Mouse (Mus musculus) ES-E14 (cell line): ENCODE data around the gene Nipbl. TPM values are rescaled to one million over a fixed set of nuclear protein-coding genes. Genes with fewer than 3 reads are reported as not detected.

Source experiments
- DNase-seq: peaks from one replicate; pipeline ENCODE4 v3.0.0-alpha.2; 2013; ENCODE audit warnings: low read depth, low spot score
- H3K27ac ChIP-seq: 2 replicates; pipeline ENCODE4 v1.5.1; 2012; ENCODE audit warnings: low read depth, mild to moderate bottlenecking, low read length, moderate library complexity, mixed read lengths; ENCODE audit not compliant: poor library complexity, insufficient read depth, severe bottlenecking
- H3K36me3 ChIP-seq: 2 replicates; pipeline ENCODE4 v1.6.1; 2012; ENCODE audit warnings: mild to moderate bottlenecking, low read length, moderate library complexity, mixed read lengths; ENCODE audit not compliant: control insufficient read depth, poor library complexity, insufficient read depth, severe bottlenecking
- H3K4me1 ChIP-seq, 2 experiments: fragments of 150-350 bp in 1 of 2; sonication (generic) in 1 of 2; 2 replicates each; pipeline ENCODE4 v1.6.1; 2012; ENCODE audit warnings: low read length in 2 of 2, mild to moderate bottlenecking in 1 of 2, mixed read lengths in 1 of 2; ENCODE audit not compliant: control insufficient read depth in 2 of 2, insufficient read depth in 2 of 2, poor library complexity in 1 of 2
- H3K4me3 ChIP-seq, 2 experiments: fragments of 150-350 bp in 1 of 2; sonication (generic) in 1 of 2; 2 replicates each; pipeline ENCODE4 v1.5.1; 2012; ENCODE audit warnings: low read length in 2 of 2, low read depth in 1 of 2, mild to moderate bottlenecking in 1 of 2, mixed read lengths in 1 of 2; ENCODE audit not compliant: insufficient read depth in 1 of 2, poor library complexity in 1 of 2, severe bottlenecking in 1 of 2
- H3K9ac ChIP-seq: 2 replicates; pipeline ENCODE4 v1.6.1; 2012; ENCODE audit warnings: low read depth, mild to moderate bottlenecking, low read length, mixed read lengths; ENCODE audit not compliant: poor library complexity, insufficient read depth, severe bottlenecking
- H3K9me3 ChIP-seq: fragments of 150-350 bp; sonication (generic); 2 replicates; pipeline ENCODE4 v1.6.1; 2012; ENCODE audit warnings: low read depth, mild to moderate bottlenecking, low read length; ENCODE audit not compliant: control insufficient read depth, insufficient read depth
- CHD2 ChIP-seq: IDR thresholded peaks from 2 replicates; pipeline ENCODE4 v1.6.1; 2014; ENCODE audit warnings: mild to moderate bottlenecking, low read depth, low read length, inconsistent platforms
- HCFC1 ChIP-seq: IDR thresholded peaks from 2 replicates; pipeline ENCODE4 v1.6.1; 2012; ENCODE audit warnings: low read length, inconsistent platforms, borderline replicate concordance; ENCODE audit not compliant: insufficient read depth
- MAFK ChIP-seq: IDR thresholded peaks from 2 replicates; pipeline ENCODE4 v1.6.1; 2014; ENCODE audit warnings: mild to moderate bottlenecking, low read depth, low read length, inconsistent platforms; ENCODE audit not compliant: insufficient read depth
- ZC3H11A ChIP-seq: IDR thresholded peaks from 2 replicates; pipeline ENCODE4 v1.6.1; 2012; ENCODE audit warnings: low read depth, mild to moderate bottlenecking, inconsistent platforms, low read length, borderline replicate concordance
- ZNF384 ChIP-seq: IDR thresholded peaks from 2 replicates; pipeline ENCODE4 v1.6.1; 2012; ENCODE audit warnings: low read depth, low read length, inconsistent platforms
- in situ Hi-C, 2 experiments: fragments of 600-800 bp; cut with MboI; formaldehyde crosslinking; loops; one replicate each; pipeline ENCODE4 v1.15.1; 2025; ENCODE audit warnings: low sequenced_read_pairs in 2 of 2, inconsistent platforms in 1 of 2; ENCODE audit not compliant: unreplicated experiment in 2 of 2
- total RNA-seq: library from RNA; depleted of rRNA; stranded (reverse); fragments of 300-350 nt; gene quantifications from 2 replicates; pipeline ENCODE4 v1.2.3, GENCODE M21; 2012

Gene Nipbl
- total RNA-seq, 1 experiment = 35.1 TPM

- no peak for TF ChIP-seq MAFK
- H3K36me3 ChIP-seq = no peaks in the 10 kb centered on the region
- H3K9me3 ChIP-seq = no peaks in the 10 kb centered on the region
- H3K27ac ChIP-seq = no peak overlapping the region
- no peak overlapping the region for H3K4me3 ChIP-seq
- no peak for DNase-seq
- H3K9ac ChIP-seq = no peak overlapping the region
- H3K4me1 ChIP-seq = no peaks in the 10 kb centered on the region
- in situ Hi-C loops = no loop called here
Observed at GRCm38 (mm10) chr15:8406219-8406618, 38.0 kb downstream of the Nipbl start.

- no peak overlapping the region for H3K4me3 ChIP-seq
- H3K9ac ChIP-seq = no peak overlapping the region
- H3K36me3 ChIP-seq = no peaks in the 10 kb centered on the region
- TF ChIP-seq ZC3H11A (no peak), ZNF384 (no peak), HCFC1 (no peak), CHD2 (no peak), MAFK (no peak)
- no peak overlapping the region for H3K27ac ChIP-seq
- no peaks in the 10 kb centered on the region for H3K4me1 ChIP-seq
- no peak for DNase-seq
- H3K9me3 ChIP-seq = no peaks in the 10 kb centered on the region
- in situ Hi-C loops = no loop called here
Observed at GRCm38 (mm10) chr15:8402591-8402990, 41.7 kb downstream of the Nipbl start.

- no peaks in the 10 kb centered on the region for H3K36me3 ChIP-seq
- in situ Hi-C loops = no loop called here
- no peaks in the 10 kb centered on the region for H3K4me1 ChIP-seq
- H3K4me3 ChIP-seq = no peak overlapping the region
- DNase-seq = no peak
- H3K9ac ChIP-seq = no peak overlapping the region
- no peak for TF ChIP-seq MAFK
- no peak for TF ChIP-seq ZC3H11A
- no peak for TF ChIP-seq HCFC1
- TF ChIP-seq ZNF384 = no peak
- TF ChIP-seq CHD2 = no peak
- H3K9me3 ChIP-seq = no peaks in the 10 kb centered on the region
- H3K27ac ChIP-seq = no peak overlapping the region
Observed at GRCm38 (mm10) chr15:8401536-8401935, 42.7 kb downstream of the Nipbl start.

- H3K27ac ChIP-seq = no peak overlapping the region
- no peaks in the 10 kb centered on the region for H3K36me3 ChIP-seq
- in situ Hi-C loops = no loop called here
- H3K4me1 ChIP-seq = 0 out of 4 replicates have a peak, but pooled peaks cover 0 to 2% of the 10 kb centered on the region in 2 experiments
- no peaks in the 10 kb centered on the region for H3K9me3 ChIP-seq
- H3K9ac ChIP-seq = no peak overlapping the region
- TF ChIP-seq ZNF384 = no peak
- no peak for TF ChIP-seq MAFK
- TF ChIP-seq HCFC1 = no peak
- DNase-seq = no peak
- H3K4me3 ChIP-seq = no peak overlapping the region
Observed at GRCm38 (mm10) chr15:8391764-8392163, 52.5 kb downstream of the Nipbl start.

- peak; percentile 9 for DNase-seq
- no peak overlapping the region for H3K27ac ChIP-seq
- no peak overlapping the region for H3K9ac ChIP-seq
- no peaks in the 10 kb centered on the region for H3K9me3 ChIP-seq
- no peaks in the 10 kb centered on the region for H3K4me1 ChIP-seq
- TF ChIP-seq CHD2 = no peak
- TF ChIP-seq ZC3H11A = no peak
- no peak for TF ChIP-seq ZNF384
- no peak for TF ChIP-seq MAFK
- no peak for TF ChIP-seq HCFC1
- H3K4me3 ChIP-seq = no peak overlapping the region
- in situ Hi-C loops = no loop called here
- no peaks in the 10 kb centered on the region for H3K36me3 ChIP-seq
Observed at GRCm38 (mm10) chr15:8382213-8382612, 62.0 kb downstream of the Nipbl start.
